Mouse (Mus musculus) midbrain, postnatal 0 days (tissue): Measurements from ENCODE around the gene 4931429L15Rik. TPM values are rescaled to one million over a fixed set of nuclear protein-coding genes. Genes with fewer than 3 reads are reported as not detected.

ENCODE experiments used
- ATAC-seq: fragments of 200-750 bp; cut with Nextera tagmentation; 2 replicates; pipeline ENCODE4 v1.8.0; 2017; ENCODE audit warnings: moderate number of reproducible peaks, mild to moderate bottlenecking, moderate TSS enrichment, moderate library complexity; ENCODE audit not compliant: low FRiP score
- DNase-seq: peaks from one replicate; pipeline ENCODE4 v3.0.0-alpha.2; 2015; ENCODE audit warnings: low spot score
- H3K27ac ChIP-seq: fragments of 300-500 bp; sonication (generic); 2 replicates; pipeline ENCODE4 v1.5.1; 2014; ENCODE audit warnings: low read depth, mild to moderate bottlenecking, low read length, mixed read lengths
- H3K27me3 ChIP-seq: fragments of 300-500 bp; sonication (generic); 2 replicates; pipeline ENCODE4 v1.6.1; 2014; ENCODE audit warnings: low read length, control low read depth, mixed read lengths; ENCODE audit not compliant: insufficient read depth
- H3K36me3 ChIP-seq: fragments of 300-500 bp; sonication (generic); 2 replicates; pipeline ENCODE4 v1.6.1; 2014; ENCODE audit warnings: low read length, control low read depth, mixed read lengths; ENCODE audit not compliant: insufficient read depth
- H3K4me1 ChIP-seq: fragments of 300-500 bp; sonication (generic); 2 replicates; pipeline ENCODE4 v1.6.1; 2014; ENCODE audit warnings: mild to moderate bottlenecking, control low read depth, antibody characterized with exemption, low read length, mixed read lengths; ENCODE audit not compliant: insufficient read depth
- H3K4me2 ChIP-seq: fragments of 300-500 bp; sonication (generic); 2 replicates; pipeline ENCODE4 v1.6.1; 2014; ENCODE audit warnings: low read depth, mild to moderate bottlenecking, low read length, mixed read lengths; ENCODE audit not compliant: poor library complexity, severe bottlenecking
- H3K4me3 ChIP-seq: fragments of 300-500 bp; sonication (generic); 2 replicates; pipeline ENCODE4 v1.5.1; 2014; ENCODE audit warnings: low read depth, mild to moderate bottlenecking, low read length, moderate library complexity
- H3K9ac ChIP-seq: fragments of 300-500 bp; sonication (generic); replicated peaks from 2 replicates; pipeline ENCODE4 v1.6.1; 2014; ENCODE audit warnings: mild to moderate bottlenecking, low read length, moderate library complexity, mixed read lengths; ENCODE audit not compliant: poor library complexity, severe bottlenecking
- H3K9me3 ChIP-seq: fragments of 300-500 bp; sonication (generic); 2 replicates; pipeline ENCODE4 v1.6.1; 2016; ENCODE audit warnings: low read length, control low read depth
- CTCF ChIP-seq: IDR thresholded peaks from 2 replicates; pipeline ENCODE4 v1.5.1; 2016; ENCODE audit warnings: antibody characterized with exemption, mild to moderate bottlenecking
- WGBS: fragments of 180-500 bp; shearing (Covaris S2); extraction: QIAGEN DNeasy Blood & Tissue Kit; methylation state at CpG from one replicate; pipeline ENCODE4 v1.1.7; 2014; 5-methylcytosine and 5-hydroxymethylcytosine counted together
- polyA plus RNA-seq: library from polyadenylated mRNA; unstranded; fragments of >200 nt; fragmentation: Nextera tagmentation; extraction: Ambion mirVana; gene quantifications from 2 replicates; pipeline ENCODE4 v1.2.1, GENCODE M21; 2015
- total RNA-seq: library from RNA; depleted of rRNA; stranded (reverse); fragments of >200 nt; gene quantifications from 2 replicates; pipeline ENCODE4 v1.2.3, GENCODE M21; 2014; rRNA removed

Gene 4931429L15Rik
- total and polyA plus RNA-seq, 2 experiments from 2014 or later: not detected

GRCm38 (mm10) chr9:46257546-46257945, 62.2 kb downstream of the 4931429L15Rik start:
- Histone ChIP-seq H3K9ac (no peak overlapping the region), H3K4me2 (no peak overlapping the region), H3K9me3 (no peaks in the 10 kb centered on the region), H3K4me3 (no peak overlapping the region), H3K27ac (no peak overlapping the region), H3K36me3 (no peaks in the 10 kb centered on the region), H3K4me1 (no peaks in the 10 kb centered on the region), H3K27me3 (peaks cover 6% of the 10 kb centered on the region)
- 82% methylated on average over 3 of the region's 3 CpGs for WGBS
- DNase-seq (no peak), ATAC-seq (no peak)
- TF ChIP-seq CTCF: no peak

DNA sequence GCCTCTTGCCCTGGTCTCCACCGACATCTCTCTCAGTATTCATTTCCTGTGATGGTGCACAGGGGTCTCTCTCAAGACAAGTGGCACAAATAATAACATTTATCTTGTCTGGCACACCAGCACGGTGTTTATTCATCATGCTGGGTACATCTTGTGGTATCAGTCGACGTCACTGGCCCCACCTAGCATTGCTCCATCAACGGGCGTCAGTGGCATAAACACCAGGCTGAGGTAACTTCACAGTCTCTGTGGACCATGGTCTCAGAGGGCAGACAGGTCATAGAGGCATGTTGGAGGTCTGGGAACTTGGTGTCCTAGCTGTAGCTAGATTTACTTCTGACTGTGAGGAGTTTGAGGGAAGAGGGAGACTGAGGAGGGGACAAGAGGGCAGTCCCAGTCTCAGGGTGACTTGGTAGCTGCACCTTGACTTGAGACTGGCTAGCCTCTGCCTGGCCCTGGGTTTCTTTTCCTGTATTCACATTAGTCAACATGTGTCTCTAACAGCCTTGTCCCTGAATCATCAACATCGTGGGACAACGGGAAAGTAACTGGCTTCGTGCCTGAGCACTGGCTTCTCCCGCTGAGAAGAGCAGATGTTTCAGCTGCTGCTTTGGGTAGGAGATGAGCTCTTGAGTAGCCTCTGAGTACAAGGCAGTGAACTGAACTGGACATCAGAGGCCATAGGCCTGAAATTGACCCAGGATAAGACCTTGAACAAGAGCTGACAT, 63.0 kb downstream of the 4931429L15Rik start:
- 88% methylated on average over 10 of the region's 10 CpGs for WGBS
- Histone ChIP-seq H3K4me2 (no peak overlapping the region), H3K4me3 (no peak overlapping the region), H3K27me3 (peaks cover 6% of the 10 kb centered on the region), H3K36me3 (no peaks in the 10 kb centered on the region), H3K4me1 (no peaks in the 10 kb centered on the region), H3K9ac (no peak overlapping the region), H3K9me3 (no peaks in the 10 kb centered on the region), H3K27ac (no peak overlapping the region)
- DNase-seq (no peak), ATAC-seq (no peak)
- no peak for TF ChIP-seq CTCF

GRCm38 (mm10) chr9:46256177-46256576, 63.6 kb downstream of the 4931429L15Rik start:
- H3K27me3 ChIP-seq: peaks cover 6% of the 10 kb centered on the region
- H3K4me1 ChIP-seq: no peaks in the 10 kb centered on the region
- no peak overlapping the region for H3K27ac ChIP-seq
- H3K36me3 ChIP-seq: no peaks in the 10 kb centered on the region
- no peak overlapping the region for H3K4me2 ChIP-seq
- TF ChIP-seq CTCF: no peak
- WGBS: 90% methylated on average over 7 of the region's 7 CpGs
- DNase-seq (no peak), ATAC-seq (no peak)
- H3K9me3 ChIP-seq: no peaks in the 10 kb centered on the region
- H3K9ac ChIP-seq: no peak overlapping the region
- no peak overlapping the region for H3K4me3 ChIP-seq

Other genes with a start within 250 kb of the 4931429L15Rik start
- gene Apoa1, start 91.4 kb downstream of the 4931429L15Rik start, total RNA-seq: 1.4 TPM in 1 of 2 replicates, not detected in the other
- gene Apoa1, start 91.4 kb downstream of the 4931429L15Rik start, polyA plus RNA-seq: 5.5 and 6.2 TPM in 2 replicates
- gene Apoc3, start 84.3 kb downstream of the 4931429L15Rik start, total RNA-seq: not detected in 2 replicates
- not detected in 2 replicates for gene Apoc3, start 84.3 kb downstream of the 4931429L15Rik start, polyA plus RNA-seq
- not detected in 2 replicates for gene Apoa4, start 79.3 kb downstream of the 4931429L15Rik start, total RNA-seq
- not detected in 2 replicates for gene Apoa4, start 79.3 kb downstream of the 4931429L15Rik start, polyA plus RNA-seq
- not detected in 2 replicates for gene Apoa5, start 51.4 kb downstream of the 4931429L15Rik start, total RNA-seq
- not detected in 2 replicates for gene Apoa5, start 51.4 kb downstream of the 4931429L15Rik start, polyA plus RNA-seq
- 33.7 and 46.1 TPM in 2 replicates for gene Zpr1, start 46.9 kb downstream of the 4931429L15Rik start, total RNA-seq
- gene Zpr1, start 46.9 kb downstream of the 4931429L15Rik start, polyA plus RNA-seq: 46.3 and 46.8 TPM in 2 replicates
- 15.0 and 15.7 TPM in 2 replicates for gene Bud13, start 37.0 kb downstream of the 4931429L15Rik start, total RNA-seq
- gene Bud13, start 37.0 kb downstream of the 4931429L15Rik start, polyA plus RNA-seq: 11.8 and 12.3 TPM in 2 replicates